Mouse (Mus musculus) heart, postnatal 0 days (tissue): ENCODE measurements at regions not wholly inside any gene's neighbourhood (a gene's known extent, or its start where the extent isn't known, plus 50 kb on each side); places are given as distances from the start of the nearest gene placed in this dataset.

Experiments used
- CTCF ChIP-seq: IDR thresholded peaks from 2 replicates; pipeline ENCODE4 v1.5.1; 2016; ENCODE audit warnings: antibody characterized with exemption, control low read depth, low read depth
- EP300 ChIP-seq: IDR thresholded peaks from 2 replicates; pipeline ENCODE4 v1.6.1; 2016; ENCODE audit warnings: antibody characterized with exemption, low read depth

GRCm38 (mm10) chr14:48039286-48039790, 81.3 kb upstream of the Peli2 start:
- no peak for TF ChIP-seq CTCF
- no peak for TF ChIP-seq EP300
